Mouse (Mus musculus): ENCODE results near the gene Phldb3. TPM values are rescaled to one million over a fixed set of nuclear protein-coding genes. Genes with fewer than 3 reads are reported as not detected.

Phldb3 gene
- total RNA-seq (2014; rRNA removed) (0.11 and 0.14 TPM in 2 replicates), polyA plus RNA-seq (2015; fragmentation: Nextera tagmentation; extraction: Ambion mirVana) (not detected in 2 replicates)

GRCm38 (mm10) chr7:24610144-24610878 is at the start of gene Phldb3:
Phldb3 (plus strand) TSS chr7:24610763.
- Histone ChIP-seq H3K9me3 (ENCODE audit: low read length) (no peaks in the 10 kb centered on the region), H3K27me3 (ENCODE audit: insufficient read depth, low read length) (peaks cover 37% of the 10 kb centered on the region), H3K27ac (ENCODE audit: low read depth, low read length) (no peak within 1 kb of the TSS), H3K9ac (replicated peaks; ENCODE audit: low read length, poor library complexity, severe bottlenecking) (no peak within 1 kb of the TSS; the same call in 1 of the 2 replicates), H3K36me3 (ENCODE audit: insufficient read depth, low read length) (no peaks in the 10 kb centered on the region), H3K4me1 (ENCODE audit: insufficient read depth, low read length) (no peaks in the 10 kb centered on the region), H3K4me2 (ENCODE audit: low read depth, low read length, poor library complexity, severe bottlenecking) (peak within 1 kb of the TSS; percentile 50), H3K4me3 (ENCODE audit: low read depth, low read length) (peak within 1 kb of the TSS; percentile 30)
- no peak for DNase-seq (ENCODE audit: low spot score)
- no peak for ATAC-seq (ENCODE audit: low FRiP score)
- 5% methylated on average over 27 of the region's 27 CpGs for WGBS
- no peak for TF ChIP-seq CTCF (IDR thresholded peaks at IDR 0.05)

DNA sequence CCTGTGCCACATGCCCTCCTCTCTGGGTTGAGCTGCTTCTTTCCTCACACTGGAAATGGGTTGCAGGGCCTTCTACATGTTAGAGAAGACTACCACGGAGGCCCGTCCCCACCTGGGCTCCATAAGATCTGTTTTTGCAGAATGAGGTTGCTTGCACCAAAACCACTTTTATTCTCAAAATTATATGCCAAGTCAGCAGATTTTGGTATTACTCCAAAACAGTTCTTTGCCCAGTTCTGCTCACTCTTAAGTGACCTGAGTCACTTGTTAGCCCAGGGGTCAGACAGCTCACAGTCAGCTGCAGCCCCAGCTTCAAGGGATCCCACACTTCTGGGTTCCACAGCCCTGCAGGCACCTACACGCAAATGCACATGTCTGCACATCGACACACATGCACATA is 49.1 kb upstream of the Phldb3 start:
- ATAC-seq (ENCODE audit: low FRiP score) = no peak

DNA sequence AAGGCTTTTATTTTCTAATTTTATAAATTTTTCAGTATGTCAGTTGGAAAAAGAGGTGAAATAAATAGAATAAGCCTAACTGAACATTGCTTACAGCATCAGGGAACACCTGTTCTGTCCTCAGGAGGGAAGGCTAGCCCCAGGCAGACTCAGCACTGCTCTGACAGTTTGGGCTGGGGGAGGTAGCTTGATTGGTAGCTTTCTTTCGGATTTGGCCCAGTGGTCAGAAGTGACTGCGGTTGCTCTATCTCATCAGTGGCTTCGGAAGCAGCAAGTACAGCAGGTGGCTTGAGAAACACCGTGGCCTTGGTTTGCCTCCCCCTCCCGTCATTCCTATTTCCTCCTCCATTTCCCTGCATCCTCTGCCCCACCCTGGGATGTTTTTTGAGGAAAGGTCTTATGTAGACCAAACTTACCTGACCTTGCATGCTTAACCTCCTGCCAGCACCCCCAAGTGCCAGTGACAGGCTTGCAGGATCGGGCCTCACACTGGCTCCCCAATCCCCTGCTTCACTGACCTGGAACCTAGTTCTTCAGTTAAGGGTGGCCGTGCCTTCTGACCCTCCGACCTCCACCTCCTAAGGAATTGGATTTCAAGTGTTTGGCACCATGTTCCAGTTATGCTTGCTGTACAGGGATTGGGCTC is 47.2 kb upstream of the Phldb3 start:
- DNase-seq (ENCODE audit: low spot score) (no peak), ATAC-seq (ENCODE audit: low FRiP score) (no peak)
- TF ChIP-seq CTCF (IDR thresholded peaks at IDR 0.05) = no peak
- H3K27me3 ChIP-seq (ENCODE audit: insufficient read depth, low read length) = no peaks in the 10 kb centered on the region
- no peak overlapping the region for H3K27ac ChIP-seq (ENCODE audit: low read depth, low read length)
- WGBS = 92% methylated on average over 8 of the region's 8 CpGs
- peaks cover 41% of the 10 kb centered on the region for H3K36me3 ChIP-seq (ENCODE audit: insufficient read depth, low read length)
- no peaks in the 10 kb centered on the region for H3K4me1 ChIP-seq (ENCODE audit: insufficient read depth, low read length)
- no peak overlapping the region for H3K9ac ChIP-seq (replicated peaks; ENCODE audit: low read length, poor library complexity, severe bottlenecking)
- H3K4me2 ChIP-seq (ENCODE audit: low read depth, low read length, poor library complexity, severe bottlenecking) = no peak overlapping the region
- no peaks in the 10 kb centered on the region for H3K9me3 ChIP-seq (ENCODE audit: low read length)
- H3K4me3 ChIP-seq (ENCODE audit: low read depth, low read length) = no peak overlapping the region

More for the DNA sequence above, 49.1 kb upstream of the Phldb3 start:
- H3K9me3 ChIP-seq (ENCODE audit: low read length) = no peaks in the 10 kb centered on the region
- H3K27ac ChIP-seq (ENCODE audit: low read depth, low read length) = no peak overlapping the region
- H3K4me2 ChIP-seq (ENCODE audit: low read depth, low read length, poor library complexity, severe bottlenecking) = no peak overlapping the region
- no peaks in the 10 kb centered on the region for H3K4me1 ChIP-seq (ENCODE audit: insufficient read depth, low read length)
- WGBS = 90% methylated on average over 4 of the region's 4 CpGs
- H3K9ac ChIP-seq (replicated peaks; ENCODE audit: low read length, poor library complexity, severe bottlenecking) = no peak overlapping the region
- TF ChIP-seq CTCF (IDR thresholded peaks at IDR 0.05) = no peak
- no peak for DNase-seq (ENCODE audit: low spot score)
- no peaks in the 10 kb centered on the region for H3K27me3 ChIP-seq (ENCODE audit: insufficient read depth, low read length)
- H3K4me3 ChIP-seq (ENCODE audit: low read depth, low read length) = no peak overlapping the region
- peaks cover 22% of the 10 kb centered on the region for H3K36me3 ChIP-seq (ENCODE audit: insufficient read depth, low read length)

DNA sequence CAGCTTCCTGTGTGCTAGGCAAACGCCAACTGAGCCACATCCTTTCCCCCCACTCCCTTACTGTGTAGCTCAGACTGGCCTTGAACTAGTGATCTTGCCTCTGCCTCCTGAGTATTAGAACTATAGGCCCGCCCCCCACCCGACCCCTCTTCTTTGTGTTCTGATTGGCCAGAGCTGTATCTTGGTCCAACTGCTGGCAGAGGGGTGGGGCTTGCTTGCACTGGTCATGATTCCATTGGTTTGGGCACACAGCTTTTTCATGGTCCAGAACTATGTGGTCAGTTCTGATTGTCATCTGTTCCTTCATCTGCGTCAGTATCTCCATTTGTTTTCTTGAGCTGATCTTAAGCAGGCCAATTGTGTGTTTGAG is 46.7 kb upstream of the Phldb3 start:
- Histone ChIP-seq H3K4me3 (ENCODE audit: low read depth, low read length) (no peak overlapping the region), H3K27ac (ENCODE audit: low read depth, low read length) (no peak overlapping the region), H3K9me3 (ENCODE audit: low read length) (no peaks in the 10 kb centered on the region), H3K9ac (replicated peaks; ENCODE audit: low read length, poor library complexity, severe bottlenecking) (no peak overlapping the region), H3K36me3 (ENCODE audit: insufficient read depth, low read length) (peaks cover 45% of the 10 kb centered on the region), H3K27me3 (ENCODE audit: insufficient read depth, low read length) (no peaks in the 10 kb centered on the region), H3K4me2 (ENCODE audit: low read depth, low read length, poor library complexity, severe bottlenecking) (no peak overlapping the region), H3K4me1 (ENCODE audit: insufficient read depth, low read length) (no peaks in the 10 kb centered on the region)
- DNase-seq (ENCODE audit: low spot score) (no peak), ATAC-seq (ENCODE audit: low FRiP score) (no peak)
- no peak for TF ChIP-seq CTCF (IDR thresholded peaks at IDR 0.05)
- 89% methylated on average over 4 of the region's 4 CpGs for WGBS

DNA sequence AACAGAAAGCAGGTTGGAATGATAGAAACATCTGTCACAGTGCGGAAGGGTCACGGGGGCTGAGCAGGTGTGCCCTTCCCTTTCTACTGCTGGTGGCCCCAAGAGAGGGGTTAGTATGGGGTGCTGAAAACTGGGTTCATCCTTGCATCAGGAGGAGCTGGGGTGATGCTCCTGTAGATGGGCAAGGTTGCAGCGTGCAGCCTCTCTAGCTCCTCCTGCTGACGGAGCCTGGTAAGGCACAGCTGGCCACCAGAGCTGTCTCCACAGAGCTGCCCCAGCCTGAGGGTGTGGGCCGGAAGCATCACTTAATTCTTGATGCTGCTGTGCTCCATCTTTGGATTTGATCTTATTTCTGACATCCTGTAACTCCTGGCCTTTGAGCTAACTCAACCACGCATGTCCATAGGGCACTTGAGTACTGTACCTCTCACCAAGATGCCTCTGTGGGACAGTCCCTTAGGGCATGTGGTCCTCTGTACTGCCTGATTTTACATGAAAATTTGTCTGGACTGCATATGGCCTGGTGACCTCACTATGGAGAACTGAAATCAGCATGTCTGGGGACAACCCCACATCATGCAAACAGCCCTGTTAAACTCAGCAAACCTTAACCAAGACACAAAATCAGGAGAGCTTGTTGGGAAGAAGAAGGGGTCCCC is 45.8 kb upstream of the Phldb3 start:
- Histone ChIP-seq H3K27ac (ENCODE audit: low read depth, low read length) (no peak overlapping the region), H3K4me2 (ENCODE audit: low read depth, low read length, poor library complexity, severe bottlenecking) (no peak overlapping the region), H3K4me1 (ENCODE audit: insufficient read depth, low read length) (no peaks in the 10 kb centered on the region), H3K27me3 (ENCODE audit: insufficient read depth, low read length) (no peaks in the 10 kb centered on the region), H3K36me3 (ENCODE audit: insufficient read depth, low read length) (peaks cover 45% of the 10 kb centered on the region), H3K4me3 (ENCODE audit: low read depth, low read length) (no peak overlapping the region), H3K9me3 (ENCODE audit: low read length) (no peaks in the 10 kb centered on the region), H3K9ac (replicated peaks; ENCODE audit: low read length, poor library complexity, severe bottlenecking) (no peak overlapping the region)
- TF ChIP-seq CTCF (IDR thresholded peaks at IDR 0.05) = peak; percentile 72
- no peak for ATAC-seq (ENCODE audit: low FRiP score)
- 61% methylated on average over 6 of the region's 6 CpGs for WGBS
- peak; percentile 38 for DNase-seq (ENCODE audit: low spot score)

DNA sequence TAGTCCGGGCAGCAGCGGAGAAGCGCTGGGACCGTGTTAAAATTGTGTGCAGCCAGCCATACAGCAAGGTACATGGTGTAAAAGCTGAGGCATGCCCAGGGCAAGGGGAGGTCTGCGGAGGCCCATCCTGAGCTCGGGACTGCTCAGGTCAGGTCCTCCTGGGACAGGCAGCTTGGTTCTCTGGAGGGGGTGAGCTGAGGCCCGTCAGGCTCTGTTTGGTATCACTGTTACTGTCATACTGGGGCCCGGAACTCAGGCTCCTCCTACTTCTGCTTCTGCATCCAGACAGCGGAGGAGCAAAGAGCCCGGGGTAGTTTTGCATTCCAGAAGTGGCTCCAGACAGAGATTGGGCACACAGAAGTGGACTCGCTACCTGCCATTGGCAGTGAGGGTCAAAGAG is 44.9 kb upstream of the Phldb3 start:
- Histone ChIP-seq H3K36me3 (ENCODE audit: insufficient read depth, low read length) (peaks cover 53% of the 10 kb centered on the region), H3K4me2 (ENCODE audit: low read depth, low read length, poor library complexity, severe bottlenecking) (no peak overlapping the region)
- 96% methylated on average over 11 of the region's 11 CpGs for WGBS

More for the DNA sequence above, 44.9 kb upstream of the Phldb3 start:
- no peak overlapping the region for H3K4me3 ChIP-seq (ENCODE audit: low read depth, low read length)
- no peak overlapping the region for H3K27ac ChIP-seq (ENCODE audit: low read depth, low read length)
- no peaks in the 10 kb centered on the region for H3K4me1 ChIP-seq (ENCODE audit: insufficient read depth, low read length)
- no peak for TF ChIP-seq CTCF (IDR thresholded peaks at IDR 0.05)
- no peaks in the 10 kb centered on the region for H3K9me3 ChIP-seq (ENCODE audit: low read length)
- ATAC-seq (ENCODE audit: low FRiP score) (no peak), DNase-seq (ENCODE audit: low spot score) (no peak)
- H3K27me3 ChIP-seq (ENCODE audit: insufficient read depth, low read length) = no peaks in the 10 kb centered on the region
- H3K9ac ChIP-seq (replicated peaks; ENCODE audit: low read length, poor library complexity, severe bottlenecking) = no peak overlapping the region
